In the genomic region with DNA sequence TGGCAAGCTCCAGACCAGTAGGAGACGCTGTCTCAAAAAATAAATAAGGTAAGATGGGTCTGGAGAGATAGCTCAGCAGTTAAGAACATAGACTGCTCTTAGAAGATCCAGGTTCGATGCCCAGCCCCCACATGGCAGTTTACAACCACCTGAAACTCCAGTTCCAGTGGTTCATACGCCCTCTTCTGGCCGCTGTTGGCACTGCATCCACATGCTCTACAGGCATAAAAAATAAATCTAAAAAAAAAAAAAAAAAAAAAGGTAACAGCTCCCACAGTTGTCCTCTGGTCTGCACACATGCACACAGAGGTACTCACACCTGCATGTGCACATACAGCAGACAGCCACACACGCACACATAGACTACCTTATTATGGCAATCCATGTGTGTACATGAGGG, we compare ENCODE assay signal across 9 mouse cellular contexts. TPM values are rescaled to one million over a fixed set of nuclear protein-coding genes. Genes with fewer than 3 reads are reported as not detected.
A peak's percentile ranks its signal among the peaks of the same experiment; 100 is the strongest.
DNase-seq lines count a peak whose midpoint lies in the region; ATAC-seq and TF ChIP-seq lines count a peak whose summit lies in the region.
"Had no signal": no experiment of that assay in that cellular context is flagged by ENCODE, and none has a peak within 500 bp of the region (broad histone marks: within the 10 kb centered on the region; RNA-seq: fewer than 3 reads in every experiment).

No protein-coding gene starts in this region.

- TF ChIP-seq POLR2A in testis, adult 2 months (IDR thresholded peaks at IDR 0.05; ENCODE audit: control insufficient read depth, low read depth, low read length), result no peak

- no peak overlapping the region for H3K27ac ChIP-seq in gastrocnemius, adult 2 months
- H3K27ac ChIP-seq in testis, adult 2 months (ENCODE audit: control insufficient read depth, insufficient read depth, low read depth, low read length), result no peak overlapping the region
- H3K27ac ChIP-seq in embryonic facial prominence, embryonic 11.5 days (replicated peaks; ENCODE audit: low read depth, low read length), result no peak overlapping the region
- H3K27ac ChIP-seq: neural tube, embryonic 12.5 days had no signal

- WGBS in embryonic facial prominence, embryonic 11.5 days, result 57% methylated on average over 5 of the region's 5 CpGs

- H3K27me3 ChIP-seq in testis, adult 2 months (ENCODE audit: control insufficient read depth, insufficient read depth, low read length), result no peaks in the 10 kb centered on the region
- H3K27me3 ChIP-seq in embryonic facial prominence, embryonic 11.5 days (ENCODE audit: control insufficient read depth, insufficient read depth, low read length), result no peaks in the 10 kb centered on the region
- H3K27me3 ChIP-seq: neural tube, embryonic 12.5 days had no signal

- no peak for DNase-seq in gastrocnemius, adult 2 months
- no peak for DNase-seq in gastrocnemius, postnatal 25 days
- DNase-seq in testis, postnatal 14 days (ENCODE audit: low spot score), result no peak
- peak; percentile 14 for DNase-seq in embryonic facial prominence, embryonic 11.5 days (ENCODE audit: low spot score)
- peak; percentile 48 for DNase-seq in thymus, postnatal 25 days
- no peak for DNase-seq in natural killer cell, adult 2 months (ENCODE audit: low spot score in 2 of 2)
- no peak for DNase-seq in gastrocnemius, adult 18-20 months (ENCODE audit: low spot score)

- no peaks in the 10 kb centered on the region for H3K36me3 ChIP-seq in testis, adult 2 months (ENCODE audit: control insufficient read depth, insufficient read depth, low read length)
- H3K36me3 ChIP-seq in embryonic facial prominence, embryonic 11.5 days (replicated peaks; ENCODE audit: control insufficient read depth, insufficient read depth, low read depth, low read length), result no peaks in the 10 kb centered on the region
- H3K36me3 ChIP-seq: neural tube, embryonic 12.5 days had no signal

- TF ChIP-seq CTCF in gastrocnemius, adult 2 months (IDR thresholded peaks at IDR 0.05), result peak; percentile 30; the same call in 1 of the 2 replicates
- peak; percentile 50; the same call in 1 of the 2 replicates for TF ChIP-seq CTCF in testis, adult 2 months (IDR thresholded peaks at IDR 0.05; ENCODE audit: control insufficient read depth, insufficient read depth, insufficient replicate concordance, low read depth, low read length)

- H3K4me3 ChIP-seq in gastrocnemius, adult 2 months, result no peak overlapping the region
- H3K4me3 ChIP-seq in testis, adult 2 months (ENCODE audit: control insufficient read depth, low read depth, low read length), result no peak overlapping the region
- no peak overlapping the region for H3K4me3 ChIP-seq in embryonic facial prominence, embryonic 11.5 days (ENCODE audit: low read depth, low read length)
- H3K4me3 ChIP-seq: neural tube, embryonic 12.5 days had no signal

- H3K4me2 ChIP-seq in embryonic facial prominence, embryonic 11.5 days (ENCODE audit: low read depth, low read length), result no peak overlapping the region
- H3K4me2 ChIP-seq: neural tube, embryonic 12.5 days had no signal

- H3K4me1 ChIP-seq in testis, adult 2 months (ENCODE audit: control insufficient read depth, insufficient read depth, low read length), result peaks cover 8% of the 10 kb centered on the region
- H3K4me1 ChIP-seq in embryonic facial prominence, embryonic 11.5 days (ENCODE audit: control insufficient read depth, insufficient read depth, low read length), result no peaks in the 10 kb centered on the region
- H3K4me1 ChIP-seq: neural tube, embryonic 12.5 days had no signal

- no peak overlapping the region for H3K9ac ChIP-seq in embryonic facial prominence, embryonic 11.5 days (replicated peaks; ENCODE audit: low read length)
- H3K9ac ChIP-seq: neural tube, embryonic 12.5 days had no signal

- intact Hi-C loops in gastrocnemius, adult 2 months (cut with DNase I), result no loop called here

- ATAC-seq in embryonic facial prominence, embryonic 11.5 days (replicated peaks; ENCODE audit: insufficient number of reproducible peaks, low FRiP score, low TSS enrichment, low read depth), result no peak

- H3K9me3 ChIP-seq in embryonic facial prominence, embryonic 11.5 days (replicated peaks; ENCODE audit: control insufficient read depth, low read length), result no peaks in the 10 kb centered on the region
- H3K9me3 ChIP-seq: neural tube, embryonic 12.5 days had no signal

RNA-seq across cellular contexts. Expression of gene Kctd3, which starts 59.8 kb away (rescaled TPM):
- 10 to 100 TPM; 12.3 to 19.9 TPM for total RNA-seq in gastrocnemius, adult 2 months (2021)
- 10 to 100 TPM; 22.8 to 23.6 TPM for total RNA-seq in gastrocnemius, postnatal 25 days (2021)
- 16.8 and 19.3 TPM in 2 replicates for polyA plus RNA-seq in testis, adult 2 months (2012; rRNA removed)
- 35.5 and 36.9 TPM in 2 replicates for polyA plus RNA-seq in embryonic facial prominence, embryonic 11.5 days (2014; fragmentation: Nextera tagmentation; extraction: Ambion mirVana)
- 10 to 100 TPM; 13.1 to 13.4 TPM for total RNA-seq in gastrocnemius, adult 18-20 months (2021)

Comparison
In these comparisons a context has a peak if more than half of its experiments do, and no peak if none do; other contexts are left out.
1. DNase-seq: peak in embryonic facial prominence, embryonic 11.5 days (single experiment) and thymus, postnatal 25 days (single experiment); none in gastrocnemius, adult 2 months (single experiment), gastrocnemius, postnatal 25 days (single experiment), testis, postnatal 14 days (single experiment), natural killer cell, adult 2 months (0 of 2) and gastrocnemius, adult 18-20 months (single experiment).